ENCODE assay signal across 14 mouse cellular contexts in the genomic region with DNA sequence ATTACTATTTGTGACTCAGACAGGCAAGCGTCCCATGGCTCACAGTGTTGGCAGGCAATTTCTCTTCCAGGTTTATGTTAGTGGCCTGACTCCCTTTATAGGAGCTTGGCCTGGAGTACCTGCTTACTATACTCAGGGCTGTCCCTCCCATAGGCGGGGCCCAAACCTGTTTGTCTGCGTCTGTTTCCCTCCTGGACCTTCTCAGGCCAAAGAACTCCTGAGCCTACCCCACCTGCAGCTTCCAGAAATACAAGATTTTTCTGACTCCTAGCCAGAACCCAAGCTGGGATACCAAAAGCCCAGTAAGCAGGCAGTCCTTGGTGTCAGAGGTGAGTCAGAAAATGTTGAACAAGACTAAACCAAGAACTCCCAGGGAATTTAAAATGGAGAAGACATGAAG.
"Had no signal": no experiment of that assay in that cellular context is flagged by ENCODE, and none has a peak within 500 bp of the region (broad histone marks: within the 10 kb centered on the region; RNA-seq: fewer than 3 reads in every experiment).

No protein-coding gene starts in this region.

- H3K9ac ChIP-seq: limb, embryonic 13.5 days; liver, embryonic 14.5 days; lung, embryonic 14.5 days; midbrain, embryonic 13.5 days; neural tube, embryonic 12.5 days had no signal

- H3K27me3 ChIP-seq: limb, embryonic 13.5 days; midbrain, embryonic 13.5 days; neural tube, embryonic 12.5 days had no signal

- H3K4me1 ChIP-seq: midbrain, embryonic 13.5 days; neural tube, embryonic 12.5 days had no signal

- DNase-seq: kidney, adult 18-20 months; kidney, postnatal 10 days; kidney, postnatal 4 days; left cerebral cortex, postnatal 4 days; lung, embryonic 14.5 days; lung, postnatal 14 days; thymus, postnatal 36 days had no signal

- H3K4me3 ChIP-seq: layer of hippocampus, adult 2 months; limb, embryonic 13.5 days; midbrain, embryonic 13.5 days; myocyte; neural tube, embryonic 12.5 days had no signal

- H3K27ac ChIP-seq: layer of hippocampus, adult 2 months; limb, embryonic 13.5 days; liver, embryonic 14.5 days; midbrain, embryonic 13.5 days; neural tube, embryonic 12.5 days had no signal

- H3K36me3 ChIP-seq: limb, embryonic 13.5 days; midbrain, embryonic 13.5 days; neural tube, embryonic 12.5 days had no signal

- H3K4me2 ChIP-seq: limb, embryonic 13.5 days; lung, embryonic 14.5 days; midbrain, embryonic 13.5 days; neural tube, embryonic 12.5 days had no signal

- ATAC-seq: inflammation-experienced regulatory T-cells, adult 6 months; midbrain, embryonic 13.5 days had no signal

- H3K9me3 ChIP-seq: neural tube, embryonic 12.5 days had no signal
